Mouse (Mus musculus) erythroid progenitor cell, adult 5-6 weeks (primary cell): ENCODE results near the gene Cdc34. TPM values are rescaled to one million over a fixed set of nuclear protein-coding genes. Genes with fewer than 3 reads are reported as not detected.

Experiments
- total RNA-seq, 2 experiments: library from RNA; stranded (forward) in 1 of 2; stranded (reverse) in 1 of 2; fragments of 150-400 nt in 1 of 2; fragments of 186-747, 209-891 nt in 1 of 2; gene quantifications; 2 replicates each; pipeline versions ENCODE4 v1.2.3 to v1.2.4; 2015 to 2017; ENCODE audit warnings: low replicate concordance in 2 of 2

Gene Cdc34
- total RNA-seq, 2 experiments from 2014 or later: 66.7 to 82.7 TPM

Other genes with a start within 250 kb of the Cdc34 start
- gene Vmn2r83, start 213.5 kb upstream of the Cdc34 start, total RNA-seq (2015; ENCODE audit: low replicate concordance): not detected in 2 replicates
- not detected in 2 replicates for gene Vmn2r83, start 213.5 kb upstream of the Cdc34 start, total RNA-seq (2017; ENCODE audit: low replicate concordance)
- gene Plpp2, start 148.4 kb upstream of the Cdc34 start, total RNA-seq (2015; ENCODE audit: low replicate concordance): 2.5 TPM in 1 of 2 replicates, not detected in the other
- not detected in 2 replicates for gene Plpp2, start 148.4 kb upstream of the Cdc34 start, total RNA-seq (2017; ENCODE audit: low replicate concordance)
- not detected in 2 replicates for gene Mier2, start 127.0 kb upstream of the Cdc34 start, total RNA-seq (2015; ENCODE audit: low replicate concordance)
- 0.77 TPM in 1 of 2 replicates, not detected in the other for gene Mier2, start 127.0 kb upstream of the Cdc34 start, total RNA-seq (2017; ENCODE audit: low replicate concordance)
- gene Theg, start 94.9 kb upstream of the Cdc34 start, total RNA-seq (2015; ENCODE audit: low replicate concordance): not detected in 2 replicates
- gene Theg, start 94.9 kb upstream of the Cdc34 start, total RNA-seq (2017; ENCODE audit: low replicate concordance): not detected in 2 replicates
- gene C2cd4c, start 68.2 kb upstream of the Cdc34 start, total RNA-seq (2015; ENCODE audit: low replicate concordance): not detected in 2 replicates
- not detected in 2 replicates for gene C2cd4c, start 68.2 kb upstream of the Cdc34 start, total RNA-seq (2017; ENCODE audit: low replicate concordance)
- gene Shc2, start 44.3 kb upstream of the Cdc34 start, total RNA-seq (2015; ENCODE audit: low replicate concordance): not detected in 2 replicates
- gene Shc2, start 44.3 kb upstream of the Cdc34 start, total RNA-seq (2017; ENCODE audit: low replicate concordance): not detected in 2 replicates
- not detected in 2 replicates for gene Odf3l2, start 36.5 kb upstream of the Cdc34 start, total RNA-seq (2015; ENCODE audit: low replicate concordance)
- not detected in 2 replicates for gene Odf3l2, start 36.5 kb upstream of the Cdc34 start, total RNA-seq (2017; ENCODE audit: low replicate concordance)
- not detected in 2 replicates for gene Madcam1, start 17.6 kb upstream of the Cdc34 start, total RNA-seq (2015; ENCODE audit: low replicate concordance)
- gene Madcam1, start 17.6 kb upstream of the Cdc34 start, total RNA-seq (2017; ENCODE audit: low replicate concordance): not detected in 2 replicates
- gene Tpgs1, start 12.8 kb upstream of the Cdc34 start, total RNA-seq (2015; ENCODE audit: low replicate concordance): 12.2 and 15.9 TPM in 2 replicates
- gene Tpgs1, start 12.8 kb upstream of the Cdc34 start, total RNA-seq (2017; ENCODE audit: low replicate concordance): 1.9 and 8.3 TPM in 2 replicates
- gene Gzmm, start 6.8 kb downstream of the Cdc34 start, total RNA-seq (2015; ENCODE audit: low replicate concordance): not detected in 2 replicates
- not detected in 2 replicates for gene Gzmm, start 6.8 kb downstream of the Cdc34 start, total RNA-seq (2017; ENCODE audit: low replicate concordance)
- 1,896 and 2,324 TPM in 2 replicates for gene Bsg, start 22.3 kb downstream of the Cdc34 start, total RNA-seq (2015; ENCODE audit: low replicate concordance)
- 1,328 and 1,345 TPM in 2 replicates for gene Bsg, start 22.3 kb downstream of the Cdc34 start, total RNA-seq (2017; ENCODE audit: low replicate concordance)
- gene Hcn2, start 34.4 kb downstream of the Cdc34 start, total RNA-seq (2015; ENCODE audit: low replicate concordance): not detected in 2 replicates
- gene Hcn2, start 34.4 kb downstream of the Cdc34 start, total RNA-seq (2017; ENCODE audit: low replicate concordance): not detected in 2 replicates
- gene Polrmt, start 64.4 kb downstream of the Cdc34 start, total RNA-seq (2015; ENCODE audit: low replicate concordance): 8.0 TPM in 1 of 2 replicates, not detected in the other
- 0.64 and 4.4 TPM in 2 replicates for gene Polrmt, start 64.4 kb downstream of the Cdc34 start, total RNA-seq (2017; ENCODE audit: low replicate concordance)
- gene Fgf22, start 72.9 kb downstream of the Cdc34 start, total RNA-seq (2015; ENCODE audit: low replicate concordance): not detected in 2 replicates
- gene Fgf22, start 72.9 kb downstream of the Cdc34 start, total RNA-seq (2017; ENCODE audit: low replicate concordance): not detected in 2 replicates
- 40.0 and 58.7 TPM in 2 replicates for gene Rnf126, start 84.8 kb downstream of the Cdc34 start, total RNA-seq (2015; ENCODE audit: low replicate concordance)
- 18.3 and 19.4 TPM in 2 replicates for gene Rnf126, start 84.8 kb downstream of the Cdc34 start, total RNA-seq (2017; ENCODE audit: low replicate concordance)
- gene Fstl3, start 95.1 kb downstream of the Cdc34 start, total RNA-seq (2015; ENCODE audit: low replicate concordance): 5.4 TPM in 1 of 2 replicates, not detected in the other
- 0.38 and 1.3 TPM in 2 replicates for gene Fstl3, start 95.1 kb downstream of the Cdc34 start, total RNA-seq (2017; ENCODE audit: low replicate concordance)
- 25.6 and 44.0 TPM in 2 replicates for gene Prss57, start 108.8 kb downstream of the Cdc34 start, total RNA-seq (2015; ENCODE audit: low replicate concordance)
- 1.1 and 6.5 TPM in 2 replicates for gene Prss57, start 108.8 kb downstream of the Cdc34 start, total RNA-seq (2017; ENCODE audit: low replicate concordance)
- gene Palm, start 111.4 kb downstream of the Cdc34 start, total RNA-seq (2015; ENCODE audit: low replicate concordance): 8.8 and 16.2 TPM in 2 replicates
- 2.0 and 9.2 TPM in 2 replicates for gene Palm, start 111.4 kb downstream of the Cdc34 start, total RNA-seq (2017; ENCODE audit: low replicate concordance)
- not detected in 2 replicates for gene Misp, start 138.8 kb downstream of the Cdc34 start, total RNA-seq (2015; ENCODE audit: low replicate concordance)
- gene Misp, start 138.8 kb downstream of the Cdc34 start, total RNA-seq (2017; ENCODE audit: low replicate concordance): not detected in 2 replicates
- 134 and 185 TPM in 2 replicates for gene Ptbp1, start 172.2 kb downstream of the Cdc34 start, total RNA-seq (2015; ENCODE audit: low replicate concordance)
- 89.3 and 94.7 TPM in 2 replicates for gene Ptbp1, start 172.2 kb downstream of the Cdc34 start, total RNA-seq (2017; ENCODE audit: low replicate concordance)
- gene Prtn3, start 192.3 kb downstream of the Cdc34 start, total RNA-seq (2015; ENCODE audit: low replicate concordance): 247 and 296 TPM in 2 replicates
- 52.3 and 54.7 TPM in 2 replicates for gene Prtn3, start 192.3 kb downstream of the Cdc34 start, total RNA-seq (2017; ENCODE audit: low replicate concordance)
- gene Plppr3, start 192.4 kb downstream of the Cdc34 start, total RNA-seq (2015; ENCODE audit: low replicate concordance): 0.84 TPM in 1 of 2 replicates, not detected in the other
- 0.83 and 1.7 TPM in 2 replicates for gene Plppr3, start 192.4 kb downstream of the Cdc34 start, total RNA-seq (2017; ENCODE audit: low replicate concordance)
- 613 and 617 TPM in 2 replicates for gene Elane, start 204.1 kb downstream of the Cdc34 start, total RNA-seq (2015; ENCODE audit: low replicate concordance)
- gene Elane, start 204.1 kb downstream of the Cdc34 start, total RNA-seq (2017; ENCODE audit: low replicate concordance): 146 and 166 TPM in 2 replicates
- gene Cfd, start 208.7 kb downstream of the Cdc34 start, total RNA-seq (2015; ENCODE audit: low replicate concordance): not detected in 2 replicates
- not detected in 2 replicates for gene Cfd, start 208.7 kb downstream of the Cdc34 start, total RNA-seq (2017; ENCODE audit: low replicate concordance)
- gene Med16, start 226.7 kb downstream of the Cdc34 start, total RNA-seq (2015; ENCODE audit: low replicate concordance): 5.9 and 17.7 TPM in 2 replicates
- gene Med16, start 226.7 kb downstream of the Cdc34 start, total RNA-seq (2017; ENCODE audit: low replicate concordance): 8.0 and 9.1 TPM in 2 replicates
- not detected in 2 replicates for gene Gm26602, start 228.7 kb downstream of the Cdc34 start, total RNA-seq (2015; ENCODE audit: low replicate concordance)
- gene Gm26602, start 228.7 kb downstream of the Cdc34 start, total RNA-seq (2017; ENCODE audit: low replicate concordance): 22.8 TPM in 1 of 2 replicates, not detected in the other
- gene Kiss1r, start 234.8 kb downstream of the Cdc34 start, total RNA-seq (2015; ENCODE audit: low replicate concordance): not detected in 2 replicates
- gene Kiss1r, start 234.8 kb downstream of the Cdc34 start, total RNA-seq (2017; ENCODE audit: low replicate concordance): not detected in 2 replicates
- gene R3hdm4, start 239.0 kb downstream of the Cdc34 start, total RNA-seq (2015; ENCODE audit: low replicate concordance): 60.2 and 65.4 TPM in 2 replicates
- gene R3hdm4, start 239.0 kb downstream of the Cdc34 start, total RNA-seq (2017; ENCODE audit: low replicate concordance): 37.4 and 45.8 TPM in 2 replicates
- 4.2 and 9.7 TPM in 2 replicates for gene Arid3a, start 244.8 kb downstream of the Cdc34 start, total RNA-seq (2015; ENCODE audit: low replicate concordance)
- 4.8 and 8.6 TPM in 2 replicates for gene Arid3a, start 244.8 kb downstream of the Cdc34 start, total RNA-seq (2017; ENCODE audit: low replicate concordance)